Mouse (Mus musculus) right cerebral cortex, postnatal 36 days (tissue): ENCODE measurements around the gene Cep68.
"Not testable (repeated sequence)": the region's sequence is repeated elsewhere in the genome, so short reads cannot be mapped to it uniquely, and the experiment has no call there.

Experiments used
- DNase-seq, 2 experiments: peaks; one replicate each; pipeline ENCODE4 v3.0.0; 2022; ENCODE audit warnings: low spot score in 2 of 2, mixed read lengths in 1 of 2

Cep68 gene

DNA sequence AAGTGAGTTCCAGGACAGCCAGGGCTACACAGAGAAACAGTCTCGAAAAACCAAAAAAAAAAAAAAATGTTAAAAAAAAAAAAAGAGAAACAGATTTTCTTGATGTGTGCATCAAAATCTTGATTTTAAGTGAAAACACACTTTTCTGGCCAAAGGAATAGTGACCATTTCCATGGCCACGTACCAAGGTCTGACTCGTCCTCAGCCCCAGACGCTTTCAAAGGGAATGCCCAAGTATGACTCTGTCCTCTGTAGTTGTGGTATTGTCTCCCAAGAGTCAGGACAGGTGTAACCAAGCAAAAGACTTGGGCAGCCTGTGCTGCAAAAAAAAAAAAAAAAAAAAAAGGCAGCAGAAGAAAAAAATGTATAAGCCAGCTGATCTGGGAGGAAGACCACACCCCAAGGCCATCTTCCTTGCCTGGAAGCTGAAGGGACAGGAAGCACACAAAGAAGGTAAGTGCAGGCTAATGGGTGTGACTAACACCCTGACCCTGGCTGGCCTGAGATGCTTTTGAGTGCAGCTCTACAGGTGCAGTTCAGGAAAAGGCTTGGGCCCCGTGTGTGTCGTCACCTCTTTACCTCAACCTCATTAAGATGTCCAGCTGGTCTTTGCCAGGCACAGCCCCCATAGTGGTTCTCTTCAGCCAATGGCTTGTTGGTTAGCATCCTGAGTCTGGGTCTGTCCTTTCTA, 6.7 kb downstream of the Cep68 start:
- no peak for DNase-seq

DNA sequence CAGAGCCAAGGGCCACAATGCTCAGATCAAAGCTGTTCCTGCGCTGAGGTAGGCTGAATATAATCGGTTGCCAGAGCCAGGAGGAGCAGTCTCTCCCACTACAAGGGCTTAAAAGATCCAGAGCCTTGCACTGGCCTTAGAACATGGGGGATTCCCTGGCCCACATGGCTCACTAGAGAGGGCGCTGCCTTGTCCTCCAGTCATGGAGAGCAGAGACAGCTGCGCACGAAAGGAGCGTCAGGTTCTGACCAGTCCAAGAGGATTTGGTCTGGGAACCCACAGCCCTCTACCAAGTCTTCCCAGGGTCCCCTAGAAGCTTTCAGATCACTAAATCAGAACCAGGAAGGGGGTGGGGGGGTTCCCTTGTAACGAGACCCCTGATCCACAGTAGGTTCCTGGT, 7.9 kb downstream of the Cep68 start:
- no peak for DNase-seq

DNA sequence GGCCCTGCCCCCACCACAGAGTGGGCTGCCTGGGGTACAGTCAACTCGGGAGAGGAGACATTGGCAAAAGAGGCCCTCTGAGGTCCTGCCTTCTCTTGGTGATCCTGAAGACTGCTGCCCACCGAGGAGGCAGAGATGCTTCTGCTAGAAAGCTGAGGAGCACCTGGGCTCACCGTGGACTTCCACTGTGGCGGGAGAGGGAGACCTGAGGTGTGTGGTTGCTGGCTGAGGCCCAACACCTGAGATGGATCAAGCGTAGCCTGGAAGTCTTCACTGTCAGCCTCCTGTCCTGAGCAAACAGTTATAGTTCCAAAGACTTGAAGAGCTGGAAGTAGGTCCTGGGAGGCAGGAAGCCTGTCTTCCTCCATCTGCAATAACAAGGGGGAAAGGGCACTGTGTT, 8.9 kb downstream of the Cep68 start:
- no peak for DNase-seq

DNA sequence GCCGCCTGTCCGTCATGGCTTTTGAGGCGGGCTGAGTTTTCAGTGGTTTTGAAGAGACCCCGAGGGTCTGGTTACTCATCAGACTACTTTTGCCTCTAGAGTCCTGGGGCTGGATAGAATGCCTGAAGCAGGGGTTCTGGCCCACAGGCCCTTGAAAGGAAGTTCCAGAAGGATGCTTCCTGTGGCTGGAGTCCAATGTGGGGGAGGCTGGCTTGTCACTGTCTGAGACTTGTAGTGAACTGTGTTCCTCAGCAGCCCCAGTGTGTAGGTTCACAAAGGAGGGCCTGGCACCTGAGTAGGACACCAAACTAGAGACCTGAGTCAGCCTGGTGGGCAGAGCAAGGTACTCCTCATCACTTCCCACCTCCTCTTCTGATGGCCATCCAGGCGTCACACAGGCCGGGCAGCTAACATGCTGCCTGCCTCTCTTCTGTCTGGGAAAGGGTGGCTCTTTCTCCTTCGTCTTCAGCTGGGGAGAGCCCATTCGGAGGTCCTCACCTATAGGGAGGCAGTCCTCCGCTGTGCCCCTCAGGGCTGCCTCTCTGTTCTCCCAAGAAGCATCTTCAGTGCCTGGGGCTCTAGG, 9.9 kb downstream of the Cep68 start:
- DNase-seq = no peak

DNA sequence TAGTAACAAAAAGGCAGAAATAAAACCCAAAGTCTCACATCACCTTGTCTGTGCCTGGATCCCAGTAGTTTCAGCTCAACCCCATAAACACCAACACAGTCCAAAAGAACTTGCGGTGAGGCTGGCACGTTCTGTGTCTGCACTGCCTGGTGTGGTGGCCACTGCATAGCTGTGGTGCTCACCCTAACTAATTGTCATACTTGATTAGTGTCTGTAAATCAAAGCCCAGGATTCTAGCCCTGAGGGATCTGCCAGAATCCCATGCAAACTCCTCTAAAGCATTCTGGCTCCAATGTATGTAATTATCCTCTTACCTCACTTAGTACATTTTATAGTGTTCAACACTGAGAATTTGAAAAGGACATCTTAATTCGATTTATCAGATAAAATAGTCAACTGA, 11.3 kb downstream of the Cep68 start:
- no peak for DNase-seq

DNA sequence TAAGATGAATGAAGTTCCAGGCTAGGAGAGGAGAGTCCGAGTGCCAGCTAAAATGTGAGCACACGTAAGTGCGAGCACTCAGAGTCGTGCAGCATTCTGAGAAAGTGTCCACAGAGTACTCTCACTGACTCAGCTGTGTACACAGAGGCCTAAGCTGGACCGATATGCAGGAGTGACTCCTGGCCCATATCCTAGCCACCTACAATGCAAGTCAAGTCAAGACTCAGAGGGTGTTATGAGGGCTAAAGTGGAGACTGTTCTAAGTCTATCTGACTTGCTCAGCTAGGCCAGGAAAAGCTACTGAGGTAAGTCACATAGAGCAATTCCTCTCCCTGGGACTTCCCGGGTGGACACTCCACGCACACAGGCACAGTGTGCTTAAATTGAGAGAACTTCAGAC, 12.2 kb downstream of the Cep68 start:
- DNase-seq = no peak

DNA sequence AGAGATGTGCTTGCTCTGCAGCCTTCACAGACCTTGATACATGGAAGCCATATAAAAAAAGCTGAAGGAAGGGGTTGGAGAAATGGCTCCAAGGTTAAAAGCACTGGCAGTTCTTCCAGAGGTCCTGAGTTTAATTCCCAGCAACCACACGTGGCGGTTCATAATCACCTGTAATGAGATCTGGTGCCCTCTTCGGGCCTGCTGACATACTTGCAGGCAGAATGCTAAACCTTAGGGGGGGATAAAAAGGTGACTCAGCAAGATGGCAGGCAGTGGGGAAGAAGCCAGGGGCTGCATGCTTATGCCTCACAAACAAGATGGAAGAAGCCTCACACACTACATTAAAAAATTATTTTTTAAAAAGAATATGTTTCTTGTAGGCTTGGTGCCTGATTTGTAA, 15.0 kb downstream of the Cep68 start:
- no peak for DNase-seq

DNA sequence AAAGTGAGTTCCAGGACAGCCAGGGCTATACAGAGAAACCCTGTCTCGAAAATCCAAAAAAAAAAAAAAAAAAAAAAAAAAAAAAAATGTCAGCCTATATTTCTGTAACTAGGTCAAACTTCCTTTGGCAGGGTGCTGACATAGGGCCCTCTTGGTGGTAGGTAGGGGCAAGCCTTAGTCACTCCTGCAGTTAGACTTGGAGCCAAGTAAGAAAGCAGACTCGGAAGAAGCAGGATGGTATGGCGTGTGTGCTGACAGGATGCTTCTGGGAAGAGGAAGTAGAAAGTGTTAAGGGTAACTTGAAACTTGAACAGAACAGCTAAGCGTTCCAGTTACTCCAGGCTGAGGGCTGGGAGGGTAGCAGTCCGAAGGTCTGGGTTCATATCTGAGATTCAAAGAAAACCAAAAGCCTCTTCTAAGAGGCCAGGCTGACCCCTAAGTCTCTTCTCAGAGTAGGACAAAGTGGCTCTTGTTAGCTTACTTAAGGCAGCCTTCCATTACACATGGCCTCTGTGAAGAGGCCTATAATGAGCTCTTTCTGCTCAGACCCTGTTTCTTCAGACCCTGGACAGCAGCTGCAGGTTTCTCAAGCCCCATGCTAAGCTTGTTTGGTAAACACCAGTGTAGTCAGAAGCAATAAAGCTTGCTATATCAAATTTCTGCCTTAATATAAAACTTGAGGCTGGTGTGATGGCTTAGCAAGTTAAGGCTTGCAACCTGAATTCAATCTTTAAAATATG, 17.0 kb downstream of the Cep68 start:
- no peak for DNase-seq

DNA sequence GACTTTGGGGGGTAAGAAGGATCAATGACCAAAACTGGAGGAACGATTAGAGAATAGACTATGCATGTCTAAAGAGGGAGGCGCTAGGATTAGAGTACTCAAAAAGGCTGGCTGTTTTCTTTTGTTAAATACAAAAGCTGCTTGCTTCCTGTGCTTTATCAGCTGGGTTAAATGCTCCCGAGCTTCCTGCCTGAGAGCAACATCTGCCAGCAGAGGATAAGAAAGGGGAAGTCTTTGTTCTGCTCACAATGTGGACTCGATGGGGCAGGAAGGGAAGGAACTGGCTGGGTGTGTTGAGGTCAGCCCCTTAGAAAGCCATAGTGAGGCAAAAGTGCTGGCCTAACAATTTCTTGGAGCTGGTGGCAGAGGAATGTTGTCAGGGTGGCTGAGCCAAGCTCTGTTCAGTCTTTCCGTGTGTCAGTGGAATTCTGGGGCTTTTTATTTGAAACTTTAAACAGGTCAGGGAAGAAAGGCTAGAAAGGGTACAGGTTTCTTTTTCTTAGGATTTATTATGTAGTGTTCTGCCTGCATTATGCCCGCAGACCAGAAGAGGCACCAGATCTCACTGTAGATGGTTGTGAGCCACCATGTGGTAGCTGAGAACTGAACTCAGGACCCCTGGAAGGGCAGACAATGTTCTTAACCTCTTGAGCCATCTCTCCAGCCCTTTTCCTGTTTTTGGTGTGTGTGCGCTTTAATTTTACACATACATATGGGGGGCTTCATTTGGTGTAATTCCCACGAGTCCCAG, 17.9 kb downstream of the Cep68 start:
- no peak for DNase-seq

DNA sequence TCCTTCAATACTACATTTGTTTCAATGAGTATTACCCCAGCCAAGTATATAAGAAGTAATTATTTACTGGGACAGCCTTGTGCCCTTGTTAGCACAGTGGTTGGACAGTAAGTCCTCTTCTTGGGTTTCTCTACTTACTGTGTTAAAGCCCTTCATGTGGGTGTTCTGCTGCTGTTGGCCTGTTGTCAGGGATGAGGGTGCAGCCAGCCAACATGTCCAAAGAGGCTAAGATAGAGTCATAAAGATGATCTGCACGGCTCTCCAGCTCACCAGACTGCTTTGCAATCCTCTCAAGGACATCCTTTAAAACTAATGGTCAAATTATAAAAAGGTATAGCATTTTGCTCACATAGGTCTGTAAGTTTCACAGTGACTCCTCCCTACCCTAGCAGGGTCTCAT, 18.9 kb downstream of the Cep68 start:
- DNase-seq = no peak

DNA sequence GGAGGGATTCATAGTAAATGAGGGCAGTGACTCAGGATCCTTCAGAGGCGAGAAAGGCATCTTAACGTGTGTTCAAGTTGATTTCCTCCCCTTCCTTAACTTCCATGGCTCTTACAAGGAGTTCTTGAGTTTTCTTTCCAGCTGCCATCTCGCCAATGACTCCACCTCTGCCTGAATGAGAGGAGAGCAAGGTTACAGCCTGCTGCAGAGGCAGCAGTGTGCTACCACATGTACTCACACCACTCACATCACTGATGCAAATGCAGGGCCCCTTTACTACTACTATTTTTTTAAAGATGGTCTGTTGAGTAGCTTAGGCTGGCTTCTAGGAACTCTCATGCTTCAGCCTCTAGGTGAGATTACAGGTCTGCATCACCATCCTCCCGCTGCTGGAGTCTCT, 19.9 kb downstream of the Cep68 start:
- DNase-seq = no peak

DNA sequence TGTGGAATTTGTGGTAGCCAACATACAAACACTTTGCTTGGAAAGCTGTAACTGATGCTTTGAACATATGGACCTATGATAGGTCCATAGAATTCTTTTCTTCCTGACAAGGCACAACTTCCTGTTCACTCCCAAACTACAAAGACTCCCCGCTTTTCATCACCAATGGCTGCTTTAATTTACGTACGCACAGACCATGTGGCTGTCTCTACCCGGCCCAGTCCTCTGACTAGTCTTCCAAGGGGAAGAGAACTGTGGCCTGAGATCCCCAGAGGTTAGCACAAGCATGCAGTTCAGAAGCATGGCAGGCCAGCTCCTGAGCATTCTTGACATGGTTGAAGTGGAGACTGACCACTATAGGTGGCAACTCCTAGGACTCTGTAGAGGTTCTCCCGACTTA, 20.6 kb downstream of the Cep68 start:
- DNase-seq = no peak

DNA sequence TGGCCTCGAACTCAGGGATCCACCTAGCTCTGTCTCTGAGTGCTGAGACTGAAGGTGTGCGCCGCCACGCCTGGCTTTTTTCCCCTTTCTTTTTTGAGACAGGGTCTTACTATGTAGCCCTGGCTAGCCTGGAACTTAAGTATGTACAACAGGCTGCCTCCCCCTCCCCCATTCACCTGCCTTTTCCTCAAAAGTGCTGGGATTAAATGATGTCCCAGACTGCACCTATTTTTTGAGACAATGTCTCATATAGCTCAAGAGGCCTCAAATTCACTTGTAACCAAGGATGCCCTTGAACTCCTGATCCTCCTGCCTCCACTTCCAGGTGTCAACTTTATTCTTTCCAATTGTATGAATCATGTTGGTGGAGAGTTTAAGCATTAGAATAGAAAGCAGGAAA, 23.3 kb downstream of the Cep68 start:
- DNase-seq = no peak

DNA sequence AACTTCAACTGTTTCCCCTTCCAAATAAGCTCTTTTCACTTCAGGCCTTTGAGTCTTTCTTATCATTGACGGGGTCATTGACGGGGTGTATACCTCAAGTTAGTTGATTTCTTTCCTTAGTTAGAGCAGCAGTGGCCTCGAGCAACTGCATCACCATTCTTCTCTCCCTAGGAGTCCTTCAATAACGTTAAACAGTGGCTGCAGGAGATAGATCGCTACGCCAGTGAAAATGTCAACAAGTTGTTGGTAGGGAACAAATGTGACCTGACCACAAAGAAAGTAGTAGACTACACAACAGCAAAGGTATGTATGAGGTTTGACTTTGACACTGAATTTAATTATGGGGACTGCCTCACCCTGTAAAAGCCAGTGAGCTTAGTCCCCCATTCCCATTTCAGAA, 25.0 kb downstream of the Cep68 start:
- DNase-seq = no peak

DNA sequence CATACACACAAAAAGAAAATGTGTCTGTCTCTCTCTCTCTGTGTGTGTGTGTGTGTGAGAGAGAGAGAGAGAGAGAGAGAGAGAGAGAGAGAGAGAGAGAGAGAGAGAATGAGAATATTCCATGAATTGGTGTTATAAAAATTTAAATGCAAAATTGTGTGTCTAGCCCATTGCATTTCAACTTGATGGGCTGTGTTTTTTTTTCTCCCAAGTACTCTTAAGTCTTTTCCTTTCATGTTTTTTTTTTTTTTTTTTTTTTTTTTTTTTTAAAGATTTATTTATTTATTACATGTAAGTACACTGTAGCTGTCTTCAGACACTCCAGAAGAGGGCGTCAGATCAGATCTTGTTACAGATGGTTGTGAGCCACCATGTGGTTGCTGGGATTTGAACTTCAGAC, 27.6 kb downstream of the Cep68 start:
- DNase-seq = not testable (repeated sequence)

DNA sequence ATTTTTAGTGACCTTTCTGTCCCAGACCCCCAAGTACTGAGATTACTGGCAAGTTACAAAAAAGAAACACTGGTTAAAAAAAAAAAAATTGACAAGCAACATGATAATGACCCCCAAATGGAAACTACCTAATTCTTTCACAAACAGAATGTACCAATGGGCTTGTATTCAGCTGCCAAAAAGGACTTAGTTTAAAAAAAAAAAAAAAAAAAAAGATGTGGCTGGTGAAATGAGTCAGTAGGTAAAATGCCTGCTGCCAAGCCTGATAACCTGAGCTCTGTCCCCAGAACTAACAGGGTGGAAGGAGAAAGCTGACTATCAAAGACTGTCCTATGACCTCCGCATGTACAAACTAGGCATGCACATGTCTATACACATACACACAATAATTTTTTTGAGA, 32.0 kb downstream of the Cep68 start:
- no peak for DNase-seq

DNA sequence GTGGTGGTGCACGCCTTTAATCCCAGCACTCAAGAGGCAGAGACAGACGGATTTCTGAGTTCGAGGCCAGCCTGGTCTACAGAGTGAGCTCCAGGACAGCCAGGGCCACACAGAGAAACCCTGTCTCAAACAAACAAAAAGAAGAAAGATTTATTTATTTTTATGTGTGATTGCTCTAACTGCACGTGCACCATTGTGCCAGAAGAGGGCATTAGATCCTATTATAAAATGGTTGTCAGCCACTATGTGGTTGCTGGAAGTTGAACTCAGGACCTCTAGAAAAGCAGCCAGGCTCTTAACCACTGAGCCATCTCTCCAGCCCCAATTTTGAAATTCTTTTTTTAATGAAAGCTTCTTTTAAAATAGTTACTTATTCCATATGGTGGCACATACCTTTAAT, 32.8 kb downstream of the Cep68 start:
- no peak for DNase-seq

DNA sequence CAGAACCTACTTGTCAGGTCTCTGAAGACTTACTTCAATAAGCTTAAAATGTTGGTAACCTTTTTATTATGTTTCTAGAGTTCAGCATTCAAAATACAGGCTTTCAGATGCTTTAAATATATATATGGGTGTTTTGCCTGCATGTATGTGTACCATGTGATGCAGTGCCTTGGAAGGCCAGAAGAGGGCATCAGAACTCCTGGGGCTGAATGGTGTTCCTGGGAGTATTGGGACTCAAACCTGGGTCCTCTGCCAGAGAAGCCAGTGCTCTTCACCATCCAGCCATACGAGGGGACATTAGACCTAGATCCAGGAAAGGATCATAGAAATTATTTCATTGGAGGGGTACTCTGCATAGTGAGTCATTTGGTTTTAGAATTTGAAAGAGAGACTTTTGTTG, 34.5 kb downstream of the Cep68 start:
- DNase-seq = no peak

DNA sequence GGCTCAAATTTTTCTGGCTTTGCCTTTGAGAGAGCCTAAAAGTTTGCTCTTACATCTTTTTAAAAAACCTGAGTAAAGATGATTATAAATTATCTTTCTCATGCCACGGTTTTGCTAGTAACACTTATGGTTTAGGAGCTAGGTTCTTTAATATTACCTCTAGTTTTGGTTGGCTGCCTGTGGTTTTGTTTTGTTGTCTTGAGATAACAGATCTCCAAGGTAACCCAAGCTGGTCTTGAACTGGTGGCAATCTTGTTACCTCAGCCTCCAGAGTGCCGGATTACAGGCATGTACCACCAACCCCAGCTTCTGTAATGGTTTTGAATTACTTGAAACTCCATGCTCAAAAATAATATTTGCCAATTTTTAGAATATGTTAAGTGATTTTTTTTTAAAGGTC, 37.4 kb downstream of the Cep68 start:
- no peak for DNase-seq

DNA sequence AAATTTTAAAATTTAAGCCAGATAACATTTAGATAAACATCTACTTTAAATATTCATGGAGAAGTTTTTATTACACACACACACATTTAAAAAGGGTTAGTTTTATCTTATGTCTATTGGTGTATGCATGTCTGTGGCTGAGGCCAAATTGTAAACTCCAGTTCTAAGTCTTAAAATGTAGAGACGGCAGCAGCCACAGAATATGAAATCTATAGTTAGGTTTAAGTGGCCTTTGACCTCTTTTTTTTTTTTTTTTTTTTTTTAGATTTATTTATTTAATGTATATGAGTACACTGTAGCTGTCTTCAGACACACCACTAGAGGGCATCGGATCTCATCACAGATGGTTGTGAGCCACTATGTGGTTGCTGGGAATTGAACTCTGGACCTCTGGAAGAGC, 41.6 kb downstream of the Cep68 start:
- no peak for DNase-seq

DNA sequence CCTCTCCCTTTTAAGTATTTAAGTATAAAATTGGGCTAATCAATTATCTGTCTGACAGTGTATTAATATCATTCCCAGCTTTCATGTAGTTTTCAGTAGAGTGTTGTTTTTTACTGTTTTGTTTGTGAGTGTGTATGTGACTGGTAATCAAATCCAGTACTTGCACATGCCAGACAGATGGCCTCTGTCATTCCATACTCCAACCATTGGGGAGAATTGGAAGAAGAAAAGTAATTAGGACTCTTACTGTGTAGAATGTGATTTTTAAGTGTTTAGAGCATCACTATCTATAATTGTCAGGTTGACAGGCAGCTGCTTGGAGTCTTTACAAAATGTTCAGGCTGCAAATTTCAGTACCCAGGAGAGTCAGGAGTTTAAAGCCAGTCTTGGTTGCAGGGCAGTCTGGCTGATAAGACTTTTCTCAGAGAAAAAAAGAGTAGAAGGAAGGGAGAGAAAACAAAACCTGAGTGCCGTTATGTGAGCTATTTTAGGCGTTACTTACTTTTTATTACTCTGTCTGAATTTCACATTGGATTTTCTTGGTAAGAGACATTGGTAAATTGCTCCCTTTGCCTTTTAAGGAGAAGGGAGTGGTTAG, 42.5 kb downstream of the Cep68 start:
- no peak for DNase-seq

DNA sequence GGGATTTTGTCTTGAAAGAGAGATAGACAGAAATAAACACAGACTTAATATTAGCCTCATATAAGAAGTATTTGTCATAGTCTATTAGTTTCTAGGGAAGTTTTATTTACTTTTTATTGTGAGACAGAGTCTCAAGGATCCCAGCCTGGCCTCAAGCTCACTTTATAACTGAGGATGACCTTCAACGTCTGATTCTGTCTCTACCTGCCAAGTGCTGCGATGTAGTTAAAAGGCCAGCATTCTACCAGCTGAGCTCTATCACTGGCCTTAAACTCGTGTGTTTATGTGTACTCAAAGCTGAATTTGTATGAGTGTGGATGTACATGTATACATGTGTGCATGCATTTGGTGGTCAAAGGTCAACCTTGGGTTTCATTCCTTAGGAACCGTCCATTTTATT, 43.7 kb downstream of the Cep68 start:
- DNase-seq = no peak
